Mouse (Mus musculus) megakaryocyte progenitor cell, adult 5-6 weeks (primary cell): ENCODE data around the gene Atp11c. TPM values are rescaled to one million over a fixed set of nuclear protein-coding genes. Genes with fewer than 3 reads are reported as not detected.

ENCODE experiments used
- ATAC-seq: replicated peaks from 2 replicates; pipeline ENCODE4 v1.8.0; 2016; ENCODE audit warnings: mild to moderate bottlenecking, moderate TSS enrichment, inconsistent platforms; ENCODE audit not compliant: poor library complexity
- total RNA-seq, 2 experiments: library from RNA; stranded (forward) in 1 of 2; stranded (reverse) in 1 of 2; fragments of 157-497, 149-512 nt in 1 of 2; fragments of 200-1000 nt in 1 of 2; gene quantifications; 2 replicates each; pipeline versions ENCODE4 v1.2.3 to v1.2.4; 2015 to 2017

Gene Atp11c
- total RNA-seq, 2 experiments from 2014 or later, result 26.2 to 34.4 TPM

GRCm38 (mm10) chrX:60394292-60394691 is 198.2 kb downstream of the Atp11c start:
- no peak for ATAC-seq

DNA sequence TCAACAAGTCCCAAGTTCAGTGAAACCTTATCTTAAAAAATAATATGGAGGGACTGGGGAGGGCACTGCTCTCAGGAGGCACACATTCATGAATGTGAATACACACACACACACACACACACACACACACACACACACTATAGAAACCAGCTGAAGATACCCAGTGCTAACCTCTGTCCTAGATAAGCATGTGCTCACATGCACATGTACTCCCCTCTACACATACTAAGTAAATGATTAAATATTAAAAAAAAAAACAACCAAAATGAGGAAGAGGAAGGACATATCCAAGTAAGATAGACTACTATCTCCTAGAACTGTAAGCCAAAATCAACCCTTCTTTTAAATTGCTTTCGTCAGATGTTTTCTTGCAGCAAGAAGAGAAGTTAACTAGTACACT is 205.6 kb downstream of the Atp11c start:
- peak; percentile 69 for ATAC-seq

- ATAC-seq, result no peak
These were observed 210.8 kb downstream of the Atp11c start for GRCm38 (mm10) chrX:60381711-60382110.

- no peak for ATAC-seq
These were observed 212.1 kb downstream of the Atp11c start for GRCm38 (mm10) chrX:60380386-60380785.

DNA sequence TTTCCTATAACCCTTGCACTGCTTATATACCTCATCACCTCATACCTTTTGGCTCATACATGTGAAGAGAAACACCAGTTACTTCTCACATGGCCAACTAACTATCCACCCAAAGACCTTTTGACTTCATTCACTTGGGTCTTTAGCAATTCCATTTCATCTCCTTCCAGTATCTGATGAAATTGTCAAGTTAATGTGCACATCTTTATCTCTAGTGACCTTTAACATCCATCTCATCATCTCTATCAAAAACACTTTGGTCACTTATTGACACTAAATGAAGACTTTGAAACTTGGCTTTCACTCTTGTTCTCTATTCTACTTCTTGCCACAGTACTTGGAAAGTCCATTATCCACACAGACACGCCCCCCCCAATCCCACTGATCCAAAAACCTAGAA is 243.8 kb downstream of the Atp11c start:
- ATAC-seq, result no peak

DNA sequence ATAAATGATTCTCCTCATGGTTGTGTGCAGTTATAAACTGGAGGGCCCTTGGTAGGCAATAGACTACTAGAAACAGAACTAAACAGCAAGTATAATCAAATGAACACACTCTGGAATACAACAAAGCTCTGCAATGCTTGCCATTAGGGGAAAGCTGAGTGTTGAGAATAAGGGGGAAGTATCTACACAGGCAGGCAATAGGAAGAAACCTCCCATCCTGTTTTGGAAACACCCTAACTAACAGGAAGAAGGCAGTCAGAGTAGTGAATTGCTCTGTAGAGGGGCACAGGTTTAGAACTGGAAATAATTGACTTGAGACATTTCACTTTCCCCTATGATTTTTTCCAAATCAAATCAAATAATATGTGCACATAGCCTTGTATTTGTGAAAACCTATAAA is 247.1 kb downstream of the Atp11c start:
- ATAC-seq, result 0 out of 2 replicates have a peak, but pooled peaks have one; percentile 31

DNA sequence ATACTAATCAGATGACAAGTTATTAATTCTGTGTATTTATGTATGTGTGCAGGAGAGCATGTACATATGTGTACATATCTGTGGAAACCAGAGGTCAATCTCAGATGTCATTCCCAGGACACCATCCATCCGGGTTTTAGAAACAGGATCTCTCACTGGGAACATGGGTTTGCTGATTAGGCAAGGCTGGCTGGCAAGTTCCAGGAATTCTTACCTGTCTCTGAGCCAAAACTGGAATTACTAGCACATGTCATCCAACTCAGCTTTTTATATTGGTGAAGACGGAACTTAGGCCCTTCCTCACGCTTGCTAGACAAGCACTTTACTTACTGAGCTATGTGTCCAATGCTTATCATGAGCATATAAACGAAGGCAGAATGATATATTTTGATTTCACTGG is 247.5 kb downstream of the Atp11c start:
- no peak for ATAC-seq

GRCm38 (mm10) chrX:60329735-60330134 is 262.8 kb downstream of the Atp11c start:
- peak; percentile 55; the same call in 1 of the 2 replicates for ATAC-seq

DNA sequence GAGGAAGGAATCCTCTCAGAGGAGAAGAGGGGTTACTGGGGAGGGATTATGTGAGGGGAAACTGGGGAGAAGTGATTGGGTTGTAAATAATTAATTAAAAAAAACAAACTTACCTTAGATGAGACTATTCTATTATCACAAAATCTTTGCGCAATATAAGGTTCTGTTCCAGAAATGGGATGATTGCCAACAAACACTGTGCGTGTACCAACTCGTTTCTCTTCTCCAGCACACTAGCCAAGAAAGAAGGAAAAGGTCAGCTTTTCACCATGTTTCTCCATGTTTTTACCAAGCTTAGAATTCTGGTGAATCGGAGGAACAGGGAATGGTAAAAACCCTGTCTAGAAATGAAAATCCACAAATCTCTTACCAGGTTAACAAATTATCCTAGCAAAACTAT is 271.2 kb downstream of the Atp11c start:
- ATAC-seq, result no peak

DNA sequence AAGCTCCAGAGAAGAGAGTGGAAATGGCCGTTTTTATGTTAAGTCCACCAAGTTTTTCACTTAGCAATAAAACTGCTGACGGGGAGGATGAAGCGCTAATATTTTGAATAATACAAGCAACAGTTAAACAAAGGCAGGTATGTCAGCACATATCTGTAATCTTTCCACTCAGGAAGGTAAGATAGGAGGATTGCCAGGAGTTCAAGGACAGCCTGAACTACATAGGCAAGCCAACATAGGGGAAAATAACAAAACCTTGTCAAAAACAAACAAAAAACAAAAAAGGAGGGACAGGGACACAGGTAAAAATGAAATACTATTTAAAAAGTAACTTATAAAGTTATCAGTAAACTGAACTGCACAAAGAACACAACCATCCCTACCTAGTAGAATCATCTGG is 274.8 kb downstream of the Atp11c start:
- ATAC-seq, result no peak

DNA sequence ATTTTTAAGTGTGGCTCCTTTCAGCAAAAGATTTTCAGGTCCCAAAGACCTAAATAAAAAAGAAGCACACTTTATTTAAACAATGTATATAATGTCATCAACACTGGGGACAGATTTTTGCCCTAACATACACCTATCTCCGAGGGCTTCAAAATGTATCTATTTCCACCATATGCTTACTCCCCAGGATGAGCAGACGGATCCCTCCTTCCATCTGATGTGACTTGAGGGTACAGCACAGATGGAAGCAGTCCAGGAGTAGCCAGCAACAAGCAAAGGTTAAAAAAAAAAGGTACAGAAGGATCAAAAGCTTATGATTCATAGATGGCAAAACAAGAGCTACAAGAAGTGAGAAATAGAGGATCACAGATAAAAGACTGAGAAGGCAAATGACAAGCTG is 300.2 kb downstream of the Atp11c start:
- no peak for ATAC-seq

- ATAC-seq, result no peak
These were observed 337.2 kb downstream of the Atp11c start for GRCm38 (mm10) chrX:60255346-60255745.

DNA sequence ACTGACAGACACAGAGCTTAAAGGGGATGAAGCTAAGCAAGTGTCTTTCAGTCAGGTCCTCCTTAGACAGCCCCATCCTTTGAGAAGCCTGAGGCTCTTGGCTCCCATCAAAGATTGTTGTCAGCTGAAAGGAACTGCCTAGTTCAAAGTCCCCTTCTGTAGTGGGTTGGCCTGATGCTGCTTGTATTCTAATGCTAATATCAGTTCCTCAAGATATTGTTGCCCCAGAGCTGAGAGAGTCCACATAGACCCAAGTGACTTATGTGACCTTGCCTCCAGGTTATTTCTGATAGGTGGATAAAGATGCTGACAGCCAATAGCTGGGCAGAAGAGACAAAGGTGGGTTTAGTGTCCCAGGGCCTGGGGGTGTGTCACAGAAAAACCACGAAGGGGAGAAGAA is 404.8 kb downstream of the Atp11c start:
- ATAC-seq, result no peak

DNA sequence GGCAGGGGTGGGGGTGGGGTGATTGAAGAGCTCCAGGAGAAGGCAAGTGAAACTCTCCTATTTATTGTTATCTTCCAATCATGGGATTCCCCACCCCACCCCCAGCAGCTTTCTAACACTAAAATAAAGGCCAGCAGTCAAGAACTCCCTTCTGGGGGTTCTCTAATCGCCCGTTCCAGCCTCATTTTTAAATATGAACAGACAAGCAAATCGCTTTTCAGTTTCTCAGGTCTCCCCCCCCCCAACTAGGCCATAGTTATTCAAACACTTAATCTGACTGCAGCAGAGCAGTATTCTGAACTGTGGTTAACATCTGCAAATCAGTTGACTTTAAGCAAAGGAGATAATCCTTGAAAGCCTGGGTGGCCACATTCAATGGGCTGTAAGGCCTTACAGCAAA is 409.9 kb downstream of the Atp11c start:
- no peak for ATAC-seq

DNA sequence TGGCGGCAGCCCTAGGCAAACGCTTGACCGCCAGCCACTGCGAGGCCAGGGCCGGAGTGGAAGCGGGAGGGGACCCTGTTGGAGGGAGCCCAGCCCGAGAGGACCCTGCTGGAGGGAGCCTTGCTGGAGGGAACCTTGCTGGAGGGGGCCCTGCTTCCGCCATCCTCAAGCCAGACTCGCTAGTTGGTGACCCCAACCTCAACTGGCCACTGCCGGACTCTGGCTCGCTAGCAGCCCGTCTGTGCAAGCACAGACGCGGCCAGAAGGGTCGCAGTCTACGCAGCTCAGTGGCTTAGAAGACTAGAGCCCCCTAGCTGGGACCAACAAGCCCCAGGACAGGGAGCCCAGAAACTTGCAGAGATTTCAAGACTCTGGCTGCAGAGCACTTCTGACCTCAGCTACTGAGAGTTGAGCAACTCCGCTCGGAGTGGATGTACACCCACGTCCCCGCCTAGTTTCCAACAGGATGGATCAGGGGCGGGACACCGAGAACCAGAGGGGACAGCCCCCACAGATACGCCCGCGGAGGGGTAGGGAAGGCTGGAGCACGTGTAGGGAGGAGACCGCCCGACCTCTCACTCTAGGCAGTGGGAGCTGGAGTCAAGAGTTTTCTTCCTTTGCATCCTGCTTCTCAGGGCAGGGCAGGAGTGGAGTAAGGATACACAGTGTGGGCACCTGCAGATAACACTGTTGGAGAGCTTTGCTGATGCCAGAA is 413.6 kb downstream of the Atp11c start, which contains the start of gene Mcf2:
Mcf2 (minus strand) TSS at position 346 of the 715 bp plus-strand sequence.
- ATAC-seq, result peak; percentile 60

- peak; percentile 23 for ATAC-seq
These were observed 414.3 kb downstream of the Atp11c start for GRCm38 (mm10) chrX:60178025-60178743.

Other genes with a start within 250 kb of the Atp11c start
- gene Gm7073, start 53.4 kb downstream of the Atp11c start, total RNA-seq (2015), result not detected in 2 replicates
- not detected in 2 replicates for gene Gm7073, start 53.4 kb downstream of the Atp11c start, total RNA-seq (2017)